In genomic region chr11:97802194-97802470, GRCm38 (mm10) we compare ENCODE assay signal across 9 mouse cellular contexts. TPM values are rescaled to one million over a fixed set of nuclear protein-coding genes. Genes with fewer than 3 reads are reported as not detected.
DNase-seq lines count a peak whose midpoint lies in the region; ATAC-seq and TF ChIP-seq lines count a peak whose summit lies in the region.
"Had no signal": no experiment of that assay in that cellular context is flagged by ENCODE, and none has a peak within 500 bp of the region (broad histone marks: within the 10 kb centered on the region; RNA-seq: fewer than 3 reads in every experiment).

No protein-coding gene starts in this region.

- no peaks in the 10 kb centered on the region for H3K79me2 ChIP-seq in heart, adult 2 months (replicated peaks; ENCODE audit: control insufficient read depth, insufficient read depth, low read length)

- peak overlapping the region; percentile 99 for H3K27ac ChIP-seq in heart, adult 2 months
- H3K27ac ChIP-seq in hindbrain, embryonic 10.5 days: 0 out of 2 replicates have a peak overlapping the region, but pooled peaks have one; percentile 19
- H3K27ac ChIP-seq in liver, embryonic 16.5 days (ENCODE audit: low read length): peak overlapping the region; percentile 16; the same call in 1 of the 2 replicates

- TF ChIP-seq CTCF in heart, adult 2 months (IDR thresholded peaks at IDR 0.05): no peak
- TF ChIP-seq CTCF in E14TG2a.4 (conservative IDR thresholded peaks at IDR 0.05; ENCODE audit: low read length): no peak

- TF ChIP-seq EP300 in heart, adult 2 months (IDR thresholded peaks at IDR 0.05; ENCODE audit: insufficient read depth, low read depth, low read length): no peak

- ATAC-seq in liver, embryonic 16.5 days (ENCODE audit: low read depth): no peak
- no peak for ATAC-seq in erythroid progenitor cell, adult 5-6 weeks (replicated peaks; ENCODE audit: low FRiP score, poor library complexity, severe bottlenecking)

- intact Hi-C loops in heart, adult 2 months (cut with DNase I): no loop called here
- intact Hi-C loops in heart, postnatal 10 days (cut with DNase I): no loop called here

- no peak for DNase-seq in heart, adult 2 months
- no peak for DNase-seq in heart, postnatal 10 days
- DNase-seq in hindbrain, embryonic 10.5 days (ENCODE audit: low spot score): no peak
- no peak for DNase-seq in layer of hippocampus, adult 9-10 months (ENCODE audit: low spot score)
- DNase-seq in testis, postnatal 10 days (ENCODE audit: low spot score): no peak

- no peaks in the 10 kb centered on the region for H3K9me3 ChIP-seq in E14TG2a.4 (ENCODE audit: low read length)
- H3K9me3 ChIP-seq in hindbrain, embryonic 10.5 days: no peaks in the 10 kb centered on the region
- no peaks in the 10 kb centered on the region for H3K9me3 ChIP-seq in liver, embryonic 16.5 days (replicated peaks; ENCODE audit: control insufficient read depth, low read length)

- no peaks in the 10 kb centered on the region for H3K27me3 ChIP-seq in heart, adult 2 months (ENCODE audit: control insufficient read depth, insufficient read depth, low read length)
- no peaks in the 10 kb centered on the region for H3K27me3 ChIP-seq in E14TG2a.4 (ENCODE audit: insufficient read depth, low read length)
- H3K27me3 ChIP-seq in hindbrain, embryonic 10.5 days (ENCODE audit: insufficient read depth, poor library complexity, severe bottlenecking): no peaks in the 10 kb centered on the region
- peaks cover 2% of the 10 kb centered on the region; the same call in 1 of the 2 replicates for H3K27me3 ChIP-seq in liver, embryonic 16.5 days (ENCODE audit: control insufficient read depth, insufficient read depth, low read depth, low read length)

- peaks cover 32% of the 10 kb centered on the region for H3K4me1 ChIP-seq in heart, adult 2 months (ENCODE audit: control insufficient read depth, insufficient read depth, low read length)
- H3K4me1 ChIP-seq in E14TG2a.4 (replicated peaks; ENCODE audit: low read depth, low read length): peaks cover 77% of the 10 kb centered on the region
- peaks cover 72% of the 10 kb centered on the region for H3K4me1 ChIP-seq in hindbrain, embryonic 10.5 days (replicated peaks)
- H3K4me1 ChIP-seq in liver, embryonic 16.5 days (ENCODE audit: control insufficient read depth, low read depth, low read length): peaks cover 25% of the 10 kb centered on the region

- peak overlapping the region; percentile 24; the same call in 1 of the 2 replicates for H3K4me3 ChIP-seq in heart, adult 2 months
- peak overlapping the region; percentile 98 for H3K4me3 ChIP-seq in E14TG2a.4 (replicated peaks; ENCODE audit: low read length)
- 0 out of 2 replicates have a peak overlapping the region, but pooled peaks have one; percentile 85 for H3K4me3 ChIP-seq in hindbrain, embryonic 10.5 days
- H3K4me3 ChIP-seq in liver, embryonic 16.5 days (ENCODE audit: low read depth, low read length): no peak overlapping the region

- H3K4me2 ChIP-seq in liver, embryonic 16.5 days (ENCODE audit: low read depth, low read length): no peak overlapping the region

- WGBS in heart, adult 2 months: 12% methylated on average over 1 of the region's 1 CpGs
- WGBS in hindbrain, embryonic 10.5 days: 52% methylated on average over 1 of the region's 1 CpGs
- WGBS in liver, embryonic 16.5 days (ENCODE audit: insufficient replicate concordance): 20% methylated on average over 1 of the region's 1 CpGs

- TF ChIP-seq POLR2A in heart, adult 2 months (IDR thresholded peaks at IDR 0.05; ENCODE audit: insufficient read depth, low read depth, low read length): no peak

- H3K36me3 ChIP-seq in heart, adult 2 months (ENCODE audit: control insufficient read depth, insufficient read depth, low read length): peaks cover 12% of the 10 kb centered on the region
- H3K36me3 ChIP-seq in E14TG2a.4 (ENCODE audit: insufficient read depth, low read length): peaks cover 25% of the 10 kb centered on the region
- peaks cover 5% of the 10 kb centered on the region for H3K36me3 ChIP-seq in hindbrain, embryonic 10.5 days
- no peaks in the 10 kb centered on the region for H3K36me3 ChIP-seq in liver, embryonic 16.5 days (ENCODE audit: control insufficient read depth, insufficient read depth)

- H3K9ac ChIP-seq in heart, adult 2 months (ENCODE audit: low read depth, low read length): no peak overlapping the region
- no peak overlapping the region for H3K9ac ChIP-seq in liver, embryonic 16.5 days (ENCODE audit: low read depth, low read length)

RNA-seq across cellular contexts. Expression of gene Lasp1, which starts 3.3 kb away (rescaled TPM):
- 10 to 100 TPM; 28.2 to 31.6 TPM for total RNA-seq in heart, adult 2 months (2021)
- 31.1 and 38.5 TPM in 2 replicates for polyA plus RNA-seq in heart, adult 2 months (2012; rRNA removed)
- 10 to 100 TPM; 74.9 to 76.4 TPM for total RNA-seq in heart, postnatal 10 days (2021)
- polyA plus RNA-seq in hindbrain, embryonic 10.5 days (2016; fragmentation: Nextera tagmentation; extraction: Ambion mirVana): 77.7 and 90.1 TPM in 2 replicates
- 32.3 and 38.3 TPM in 2 replicates for polyA plus RNA-seq in liver, embryonic 16.5 days (2015; fragmentation: Nextera tagmentation; extraction: Ambion mirVana)
- total RNA-seq in erythroid progenitor cell, adult 5-6 weeks (2015; ENCODE audit: low replicate concordance): 28.9 and 33.5 TPM in 2 replicates
- total RNA-seq in erythroid progenitor cell, adult 5-6 weeks (2017; ENCODE audit: low replicate concordance): 14.8 and 57.0 TPM in 2 replicates

RNA-seq across cellular contexts. Expression of gene Rpl23, which starts 19.9 kb away (rescaled TPM):
- total RNA-seq in heart, adult 2 months (2021): 100 to 1,000 TPM; 509 to 574 TPM
- 103 and 140 TPM in 2 replicates for polyA plus RNA-seq in heart, adult 2 months (2012; rRNA removed)
- 100 to 1,000 TPM; 677 to 703 TPM for total RNA-seq in heart, postnatal 10 days (2021)
- polyA plus RNA-seq in hindbrain, embryonic 10.5 days (2016; fragmentation: Nextera tagmentation; extraction: Ambion mirVana): 381 and 439 TPM in 2 replicates
- polyA plus RNA-seq in liver, embryonic 16.5 days (2015; fragmentation: Nextera tagmentation; extraction: Ambion mirVana): 232 and 261 TPM in 2 replicates
- total RNA-seq in erythroid progenitor cell, adult 5-6 weeks (2015; ENCODE audit: low replicate concordance): 324 and 337 TPM in 2 replicates
- total RNA-seq in erythroid progenitor cell, adult 5-6 weeks (2017; ENCODE audit: low replicate concordance): 331 and 402 TPM in 2 replicates

RNA-seq across cellular contexts. Expression of gene 1700001P01Rik, which starts 26.4 kb away (rescaled TPM):
- total RNA-seq in heart, adult 2 months (2021): not detected
- polyA plus RNA-seq in heart, adult 2 months (2012; rRNA removed): 0.20 TPM in 1 of 2 replicates, not detected in the other
- not detected for total RNA-seq in heart, postnatal 10 days (2021)
- 0.37 and 0.80 TPM in 2 replicates for polyA plus RNA-seq in hindbrain, embryonic 10.5 days (2016; fragmentation: Nextera tagmentation; extraction: Ambion mirVana)
- polyA plus RNA-seq in liver, embryonic 16.5 days (2015; fragmentation: Nextera tagmentation; extraction: Ambion mirVana): not detected in 2 replicates
- not detected in 2 replicates for total RNA-seq in erythroid progenitor cell, adult 5-6 weeks (2015; ENCODE audit: low replicate concordance)
- total RNA-seq in erythroid progenitor cell, adult 5-6 weeks (2017; ENCODE audit: low replicate concordance): not detected in 2 replicates
- total RNA-seq: adrenal gland, postnatal 14 days had no signal

RNA-seq across cellular contexts. Expression of gene Cwc25, which starts 35.8 kb away (rescaled TPM):
- 1 to 10 TPM; 7.6 to 7.9 TPM for total RNA-seq in heart, adult 2 months (2021)
- polyA plus RNA-seq in heart, adult 2 months (2012; rRNA removed): 6.0 and 8.7 TPM in 2 replicates
- total RNA-seq in heart, postnatal 10 days (2021): 10 to 100 TPM; 10.8 to 11.8 TPM
- polyA plus RNA-seq in hindbrain, embryonic 10.5 days (2016; fragmentation: Nextera tagmentation; extraction: Ambion mirVana): 19.4 and 20.6 TPM in 2 replicates
- 5.4 and 6.0 TPM in 2 replicates for polyA plus RNA-seq in liver, embryonic 16.5 days (2015; fragmentation: Nextera tagmentation; extraction: Ambion mirVana)
- 8.3 and 13.8 TPM in 2 replicates for total RNA-seq in erythroid progenitor cell, adult 5-6 weeks (2015; ENCODE audit: low replicate concordance)
- total RNA-seq in erythroid progenitor cell, adult 5-6 weeks (2017; ENCODE audit: low replicate concordance): 8.8 and 19.1 TPM in 2 replicates

RNA-seq across cellular contexts. Expression of gene B230217C12Rik, which starts 38.4 kb away (rescaled TPM):
- total RNA-seq in heart, adult 2 months (2021): 1 to 10 TPM in 1 of 2 experiments, under 1 TPM in 1; 0.64 to 1.6 TPM
- polyA plus RNA-seq in heart, adult 2 months (2012; rRNA removed): 2.3 and 2.7 TPM in 2 replicates
- total RNA-seq in heart, postnatal 10 days (2021): 1 to 10 TPM in 1 of 2 experiments, under 1 TPM in 1; 0.84 to 1.0 TPM
- polyA plus RNA-seq in hindbrain, embryonic 10.5 days (2016; fragmentation: Nextera tagmentation; extraction: Ambion mirVana): 10.0 and 12.3 TPM in 2 replicates
- 0.19 and 0.36 TPM in 2 replicates for polyA plus RNA-seq in liver, embryonic 16.5 days (2015; fragmentation: Nextera tagmentation; extraction: Ambion mirVana)
- total RNA-seq in erythroid progenitor cell, adult 5-6 weeks (2015; ENCODE audit: low replicate concordance): not detected in 2 replicates
- not detected in 2 replicates for total RNA-seq in erythroid progenitor cell, adult 5-6 weeks (2017; ENCODE audit: low replicate concordance)

Comparison
In these comparisons a context has a peak if more than half of its experiments do, and no peak if none do; other contexts are left out.
1. H3K27ac ChIP-seq: peak in every context shown above with its lines; median percentile 99 in heart, adult 2 months; 19 in hindbrain, embryonic 10.5 days; 16 in liver, embryonic 16.5 days.